Mouse (Mus musculus): ENCODE data around the gene Hormad1. TPM values are rescaled to one million over a fixed set of nuclear protein-coding genes. Genes with fewer than 3 reads are reported as not detected.
"Not testable (repeated sequence)": the region's sequence is repeated elsewhere in the genome, so short reads cannot be mapped to it uniquely, and the experiment has no call there.

The Hormad1 gene
- total and polyA plus RNA-seq, 2 experiments, result not detected

DNA sequence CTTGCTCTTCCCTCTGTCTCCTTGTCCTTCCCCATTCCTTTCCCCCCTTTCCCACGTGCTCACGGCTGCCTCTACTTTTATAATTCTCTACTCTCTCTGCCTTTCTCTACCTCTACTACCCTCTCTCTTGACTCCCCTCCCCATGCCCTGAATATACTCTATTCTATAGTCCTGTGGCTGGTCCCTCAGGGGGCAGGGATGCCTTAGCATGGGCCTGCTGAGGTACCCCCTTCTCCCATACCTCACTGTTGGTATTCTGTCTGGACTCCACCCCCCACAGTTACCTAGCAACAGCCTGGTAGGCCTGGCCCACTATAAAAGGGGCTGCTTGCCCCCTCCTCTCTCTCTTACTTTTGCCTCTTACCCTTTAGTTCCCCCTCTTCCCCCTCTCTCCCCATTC, 64.1 kb downstream of the Hormad1 start:
- H3K27me3 ChIP-seq (ENCODE audit: control insufficient read depth, insufficient read depth, low read length), result no peaks in the 10 kb centered on the region
- no peak overlapping the region for H3K27ac ChIP-seq (replicated peaks; ENCODE audit: insufficient read depth, low read depth, low read length)
- no peak for TF ChIP-seq CTCF (IDR thresholded peaks at IDR 0.05; ENCODE audit: low read depth, low read length)
- TF ChIP-seq POLR2A (IDR thresholded peaks at IDR 0.05; ENCODE audit: extremely low read depth, insufficient read depth, low read length), result no peak
- peaks cover 3% of the 10 kb centered on the region; the same call in 1 of the 2 replicates for H3K79me2 ChIP-seq (ENCODE audit: control insufficient read depth, insufficient read depth, low read length)
- H3K9ac ChIP-seq (ENCODE audit: low read depth, low read length), result no peak overlapping the region
- H3K36me3 ChIP-seq (ENCODE audit: control insufficient read depth, insufficient read depth, low read length), result peaks cover 8% of the 10 kb centered on the region
- H3K4me3 ChIP-seq (ENCODE audit: insufficient read depth, low read depth, low read length), result no peak overlapping the region
- peaks cover 8% of the 10 kb centered on the region for H3K4me1 ChIP-seq (ENCODE audit: control insufficient read depth, insufficient read depth, low read length)
- WGBS, result 70% methylated on average over 2 of the region's 2 CpGs
- DNase-seq (ENCODE audit: extremely low read depth, low read depth, low spot score), result no peak

- H3K27me3 ChIP-seq (ENCODE audit: control insufficient read depth, insufficient read depth, low read length); DNase-seq (ENCODE audit: extremely low read depth, low read depth, low spot score); H3K9ac ChIP-seq (ENCODE audit: low read depth, low read length); H3K4me3 ChIP-seq (ENCODE audit: insufficient read depth, low read depth, low read length); H3K4me1 ChIP-seq (ENCODE audit: control insufficient read depth, insufficient read depth, low read length); H3K79me2 ChIP-seq (ENCODE audit: control insufficient read depth, insufficient read depth, low read length); H3K27ac ChIP-seq (replicated peaks; ENCODE audit: insufficient read depth, low read depth, low read length): not testable (repeated sequence)
- peaks cover 11% of the 10 kb centered on the region; the same call in 1 of the 2 replicates for H3K36me3 ChIP-seq (ENCODE audit: control insufficient read depth, insufficient read depth, low read length)
- 76% methylated on average over 5 of the region's 5 CpGs for WGBS
These were observed 64.6 kb downstream of the Hormad1 start for GRCm38 (mm10) chr3:95623991-95624515.

DNA sequence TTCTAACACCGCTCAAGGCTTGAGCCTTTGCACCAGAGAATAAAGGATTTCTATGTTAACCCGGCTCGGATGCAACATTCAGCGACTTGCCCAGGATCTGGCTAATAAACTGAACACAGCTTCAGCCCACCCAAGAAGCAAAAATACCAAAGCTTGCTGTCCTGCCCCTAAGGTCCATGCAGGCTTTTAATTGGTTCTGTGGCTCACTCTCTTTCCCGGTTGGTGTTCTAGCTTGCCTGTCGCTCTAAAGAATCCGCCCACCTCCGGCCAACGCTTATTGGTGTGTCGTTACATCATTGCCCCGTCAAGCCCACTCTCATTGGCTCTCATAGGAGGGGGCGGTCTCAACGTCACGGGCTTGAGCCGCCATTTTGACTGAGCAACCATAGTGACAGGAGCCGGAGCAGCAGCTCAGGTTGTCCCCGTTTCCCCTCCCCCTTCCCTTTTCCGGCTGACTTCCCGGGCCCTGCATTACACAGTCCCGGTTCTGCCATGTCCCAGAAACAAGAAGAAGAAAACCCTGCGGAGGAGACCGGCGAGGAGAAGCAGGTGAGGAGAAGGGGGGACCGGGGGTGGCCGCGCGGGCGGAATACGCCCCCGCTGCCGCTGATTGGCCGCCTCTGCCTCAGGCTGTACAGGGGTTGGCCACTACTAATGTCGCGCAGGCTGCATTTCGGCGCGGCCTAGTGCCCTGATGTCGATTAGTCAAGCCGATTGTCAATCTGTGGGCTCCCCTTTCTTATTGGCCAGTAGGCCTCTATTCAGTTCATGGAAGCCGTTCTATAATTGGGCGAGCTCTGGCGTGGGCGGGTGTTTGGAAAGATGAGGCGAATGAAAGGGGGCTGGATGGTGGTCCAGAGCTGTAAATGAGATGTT, 65.4 kb downstream of the Hormad1 start, which contains the start of gene Ensa:
Gene Ensa, plus strand, starts transcription at position 366 of the 876 bp plus-strand sequence.
- peak within 1 kb of the TSS; percentile 67 for H3K4me3 ChIP-seq (ENCODE audit: insufficient read depth, low read depth, low read length)
- under 1% methylated on average over 44 of the region's 44 CpGs for WGBS

GRCm38 (mm10) chr3:95627763-95628162, 68.3 kb downstream of the Hormad1 start:
- Histone ChIP-seq H3K4me1 (ENCODE audit: control insufficient read depth, insufficient read depth, low read length) (peaks cover 8% of the 10 kb centered on the region), H3K27me3 (ENCODE audit: control insufficient read depth, insufficient read depth, low read length) (no peaks in the 10 kb centered on the region), H3K79me2 (ENCODE audit: control insufficient read depth, insufficient read depth, low read length) (peaks cover 3% of the 10 kb centered on the region; the same call in 1 of the 2 replicates), H3K4me3 (ENCODE audit: insufficient read depth, low read depth, low read length) (no peak overlapping the region), H3K36me3 (ENCODE audit: control insufficient read depth, insufficient read depth, low read length) (peaks cover 16% of the 10 kb centered on the region), H3K9ac (ENCODE audit: low read depth, low read length) (no peak overlapping the region), H3K27ac (replicated peaks; ENCODE audit: insufficient read depth, low read depth, low read length) (no peak overlapping the region)
- 90% methylated on average over 5 of the region's 5 CpGs for WGBS
- DNase-seq (ENCODE audit: extremely low read depth, low read depth, low spot score), result no peak
- TF ChIP-seq CTCF (IDR thresholded peaks at IDR 0.05; ENCODE audit: low read depth, low read length), result no peak
- TF ChIP-seq POLR2A (IDR thresholded peaks at IDR 0.05; ENCODE audit: extremely low read depth, insufficient read depth, low read length), result no peak

More for the DNA sequence above, 65.4 kb downstream of the Hormad1 start, which contains the start of gene Ensa:
- peaks cover 11% of the 10 kb centered on the region; the same call in 1 of the 2 replicates for H3K36me3 ChIP-seq (ENCODE audit: control insufficient read depth, insufficient read depth, low read length)
- peak within 1 kb of the TSS; percentile 78 for H3K9ac ChIP-seq (ENCODE audit: low read depth, low read length)
- peak within 1 kb of the TSS; percentile 81 for H3K27ac ChIP-seq (replicated peaks; ENCODE audit: insufficient read depth, low read depth, low read length)
- no peaks in the 10 kb centered on the region for H3K27me3 ChIP-seq (ENCODE audit: control insufficient read depth, insufficient read depth, low read length)
- H3K79me2 ChIP-seq (ENCODE audit: control insufficient read depth, insufficient read depth, low read length), result peaks cover 3% of the 10 kb centered on the region; the same call in 1 of the 2 replicates
- H3K4me1 ChIP-seq (ENCODE audit: control insufficient read depth, insufficient read depth, low read length), result peaks cover 8% of the 10 kb centered on the region
- peak; percentile 97 for DNase-seq (ENCODE audit: extremely low read depth, low read depth, low spot score)
- TF ChIP-seq CTCF (IDR thresholded peaks at IDR 0.05; ENCODE audit: low read depth, low read length) (no peak), POLR2A (IDR thresholded peaks at IDR 0.05; ENCODE audit: extremely low read depth, insufficient read depth, low read length) (0 out of 2 replicates have a peak, but pooled peaks have one; percentile 61)

- Histone ChIP-seq H3K36me3 (ENCODE audit: control insufficient read depth, insufficient read depth, low read length) (peaks cover 21% of the 10 kb centered on the region), H3K9ac (ENCODE audit: low read depth, low read length) (no peak overlapping the region), H3K4me3 (ENCODE audit: insufficient read depth, low read depth, low read length) (no peak overlapping the region), H3K27ac (replicated peaks; ENCODE audit: insufficient read depth, low read depth, low read length) (no peak overlapping the region), H3K27me3 (ENCODE audit: control insufficient read depth, insufficient read depth, low read length) (no peaks in the 10 kb centered on the region), H3K79me2 (ENCODE audit: control insufficient read depth, insufficient read depth, low read length) (peaks cover 3% of the 10 kb centered on the region; the same call in 1 of the 2 replicates), H3K4me1 (ENCODE audit: control insufficient read depth, insufficient read depth, low read length) (peaks cover 8% of the 10 kb centered on the region)
- TF ChIP-seq CTCF (IDR thresholded peaks at IDR 0.05; ENCODE audit: low read depth, low read length) (no peak), POLR2A (IDR thresholded peaks at IDR 0.05; ENCODE audit: extremely low read depth, insufficient read depth, low read length) (no peak)
- WGBS, result 63% methylated on average over 4 of the region's 4 CpGs
- DNase-seq (ENCODE audit: extremely low read depth, low read depth, low spot score), result no peak
These were observed 70.3 kb downstream of the Hormad1 start for GRCm38 (mm10) chr3:95629755-95630154.

Measured in liver, adult 2 months (tissue).